Mouse (Mus musculus): Measurements from ENCODE around the gene Dgkz. TPM values are rescaled to one million over a fixed set of nuclear protein-coding genes. Genes with fewer than 3 reads are reported as not detected.
A peak's percentile ranks its signal among the peaks of the same experiment; 100 is the strongest.

Gene Dgkz
- total RNA-seq, 2 experiments from 2014 or later: 553 to 561 TPM

DNA sequence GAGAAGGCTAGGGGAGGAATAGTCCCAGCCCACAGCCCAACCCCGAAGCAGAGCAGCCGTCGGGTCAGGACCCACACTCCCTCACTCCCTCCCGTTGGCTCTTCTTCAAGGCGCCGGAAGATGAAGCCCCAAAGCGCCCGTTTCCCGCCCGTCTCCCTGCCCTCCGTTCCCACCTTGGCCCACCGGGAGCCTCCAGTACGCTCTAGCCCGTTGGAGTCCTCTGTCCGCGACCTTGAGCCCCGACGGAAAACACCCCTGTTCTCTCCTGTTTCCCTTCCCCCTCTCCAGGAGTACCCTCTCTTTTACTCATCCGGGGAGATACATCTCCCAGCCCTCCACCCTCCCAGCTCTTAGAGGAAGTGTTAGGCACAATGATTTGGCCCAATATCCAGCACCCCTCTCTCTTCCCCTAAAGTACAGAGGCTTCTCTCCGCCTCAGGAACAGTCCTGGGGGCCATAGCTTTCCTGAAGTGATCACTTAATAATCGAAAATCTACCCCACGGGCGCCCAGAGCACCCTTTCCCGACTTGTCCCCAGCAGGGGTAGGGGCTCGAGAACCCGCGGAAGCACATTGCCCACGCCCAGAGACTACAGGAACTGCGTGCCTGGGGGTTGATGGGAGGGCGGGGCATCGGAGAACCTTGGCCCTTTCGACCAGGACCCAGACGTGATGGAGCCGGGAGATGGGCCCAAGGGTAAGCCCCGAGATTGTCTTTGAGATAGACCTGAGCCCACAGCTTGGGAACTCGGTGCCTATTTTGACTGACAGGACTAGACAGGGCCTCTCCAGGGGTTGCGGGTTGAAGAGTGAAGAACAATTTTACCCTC lies 52.9 kb downstream of the Dgkz start:
- Histone ChIP-seq H3K4me3 (peak overlapping the region; percentile 80), H3K27ac (peak overlapping the region; percentile 92)
- intact Hi-C loops (cut with DNase I): loop anchor here (5.0 to 10.0 kb wide), 3 partner anchors 208 to 270 kb away; partner anchors contain the start of genes Atg13 and Harbi1
- no peak for TF ChIP-seq CTCF (IDR thresholded peaks at IDR 0.05)
- peak in 1 of 2 experiments; percentile 45 for DNase-seq (ENCODE audit: extremely low spot score in 1 of 2, low spot score in 2 of 2)

DNA sequence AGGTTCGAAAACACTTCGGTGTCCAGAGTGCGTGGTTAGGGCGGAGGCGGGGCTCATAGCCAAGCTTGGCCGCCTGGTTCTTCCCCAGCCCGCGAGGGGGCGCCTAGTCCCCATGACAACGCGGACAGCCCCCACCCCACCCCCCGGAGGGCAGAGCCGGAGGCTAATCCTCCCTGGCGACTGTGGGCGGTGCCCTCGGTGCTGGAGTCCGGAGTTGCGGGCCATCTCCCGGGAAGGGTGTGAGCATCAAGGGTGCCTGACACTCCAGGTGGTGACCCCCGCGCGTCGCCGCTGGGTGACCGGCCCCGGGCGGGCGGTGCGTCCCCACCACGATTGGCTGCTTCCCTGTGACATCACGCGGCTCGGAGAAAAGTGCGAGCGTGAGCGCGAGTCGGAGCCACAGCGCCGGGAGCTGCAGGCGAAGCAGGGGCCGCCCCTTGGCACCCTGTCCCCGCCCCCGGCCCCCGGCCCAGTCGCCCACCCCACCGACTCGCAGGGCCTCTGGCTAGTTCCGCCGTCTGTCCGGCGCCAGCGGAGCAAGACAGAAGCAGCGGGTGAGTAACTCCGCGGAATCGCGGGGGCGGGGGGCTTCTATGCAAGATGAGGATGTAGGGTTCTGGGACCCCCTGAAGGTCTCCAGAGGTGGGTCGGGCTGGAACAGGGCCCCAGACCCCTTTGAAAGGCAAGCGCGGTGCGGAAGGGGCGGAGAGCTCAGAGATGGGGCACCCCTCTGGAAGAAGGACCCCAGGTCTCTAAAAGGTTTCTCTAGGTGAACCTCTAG lies 53.7 kb downstream of the Dgkz start:
- peak; percentile 68 for TF ChIP-seq CTCF (IDR thresholded peaks at IDR 0.05)
- Histone ChIP-seq H3K4me3 (peak overlapping the region; percentile 80), H3K27ac (peak overlapping the region; percentile 92)
- intact Hi-C loops (cut with DNase I): loop anchor here (5.0 to 10.0 kb wide), 3 partner anchors 207 to 270 kb away; partner anchors contain the start of genes Atg13 and Harbi1
- peak; percentile 81 to 86 for DNase-seq (ENCODE audit: extremely low spot score in 1 of 2, low spot score in 2 of 2)

DNA sequence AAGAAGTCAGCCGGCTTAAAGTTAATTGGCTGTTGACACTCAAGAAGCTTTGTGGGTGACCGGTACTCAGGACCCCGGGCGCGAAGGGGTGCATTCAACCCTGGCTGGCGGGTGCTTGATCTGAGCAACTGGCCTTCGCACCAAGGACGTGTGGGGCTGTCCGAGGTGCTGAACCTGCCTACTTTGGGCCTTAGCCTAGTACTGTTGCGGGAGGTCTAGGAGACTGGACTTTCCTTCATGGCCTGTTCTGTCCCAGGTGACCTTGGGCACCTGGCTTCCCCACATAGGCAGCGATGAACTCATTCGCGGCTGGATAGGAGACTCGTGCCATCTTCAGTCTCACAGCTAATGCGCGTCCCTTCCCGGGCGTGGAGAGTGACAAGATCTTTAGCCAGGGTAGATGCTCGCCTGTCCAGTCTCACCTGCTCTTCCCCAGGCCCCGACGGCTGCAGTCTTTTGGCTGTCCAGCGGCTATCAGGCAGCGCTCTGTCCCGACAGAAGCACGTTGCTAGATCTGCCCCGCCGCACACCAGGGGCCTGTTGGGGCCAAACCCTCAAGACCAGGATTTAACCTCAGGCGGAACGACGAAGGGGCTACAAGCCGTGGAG lies 54.4 kb downstream of the Dgkz start:
- Histone ChIP-seq H3K27ac (peak overlapping the region; percentile 92), H3K4me3 (peak overlapping the region; percentile 80)
- no peak for DNase-seq (ENCODE audit: extremely low spot score in 1 of 2, low spot score in 2 of 2)
- intact Hi-C loops (cut with DNase I): loop anchor here (5.0 to 10.0 kb wide), 3 partner anchors 206 to 269 kb away; partner anchors contain the start of genes Atg13 and Harbi1
- no peak for TF ChIP-seq CTCF (IDR thresholded peaks at IDR 0.05)

DNA sequence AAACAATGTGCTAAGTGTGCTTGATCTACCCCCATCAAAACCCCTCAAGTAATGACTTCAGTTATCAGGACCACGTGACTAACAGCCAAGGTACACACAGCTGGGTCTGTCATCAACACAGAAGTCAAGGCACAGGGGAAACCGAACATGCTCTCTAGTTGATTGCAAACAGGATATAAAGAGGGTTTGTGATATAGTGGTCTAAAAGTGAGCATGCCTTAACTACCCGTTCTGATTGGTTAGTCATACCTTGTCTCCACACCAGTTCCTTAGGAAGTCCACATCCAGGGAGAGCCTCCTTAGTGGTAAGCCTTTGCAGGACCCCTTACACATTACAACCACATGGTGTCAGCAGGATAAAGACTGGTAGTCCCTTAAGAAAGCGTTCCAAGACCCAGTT lies 55.5 kb downstream of the Dgkz start:
- TF ChIP-seq CTCF (IDR thresholded peaks at IDR 0.05): no peak
- no peak for DNase-seq (ENCODE audit: extremely low spot score in 1 of 2, low spot score in 2 of 2)
- Histone ChIP-seq H3K4me3 (no peak overlapping the region), H3K27ac (no peak overlapping the region)
- intact Hi-C loops (cut with DNase I): loop anchor here (5.0 to 10.0 kb wide), 3 partner anchors 205 to 268 kb away; partner anchors contain the start of genes Atg13 and Harbi1

DNA sequence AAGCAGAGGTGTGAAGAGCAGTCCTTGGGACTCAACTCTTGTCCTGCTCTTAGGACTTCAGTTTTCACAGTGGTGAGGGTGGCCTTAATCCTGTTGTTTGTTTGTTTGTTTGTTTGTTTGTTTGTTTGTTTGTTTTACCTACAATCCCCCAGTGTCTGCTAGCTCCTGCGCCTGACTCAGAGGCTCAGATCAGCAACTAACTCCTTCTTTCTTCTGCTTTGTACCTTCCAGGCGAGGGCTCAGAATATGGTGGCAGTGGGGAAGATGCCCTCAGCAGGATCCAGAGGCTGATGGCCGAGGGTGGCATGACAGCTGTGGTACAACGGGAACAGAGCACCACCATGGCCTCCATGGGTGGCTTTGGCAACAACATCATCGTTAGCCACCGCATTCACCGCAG lies 58.6 kb downstream of the Dgkz start:
- Histone ChIP-seq H3K4me3 (no peak overlapping the region), H3K27ac (no peak overlapping the region)
- intact Hi-C loops (cut with DNase I): no loop called here
- TF ChIP-seq CTCF (IDR thresholded peaks at IDR 0.05): no peak
- DNase-seq (ENCODE audit: extremely low spot score in 1 of 2, low spot score in 2 of 2): no peak

DNA sequence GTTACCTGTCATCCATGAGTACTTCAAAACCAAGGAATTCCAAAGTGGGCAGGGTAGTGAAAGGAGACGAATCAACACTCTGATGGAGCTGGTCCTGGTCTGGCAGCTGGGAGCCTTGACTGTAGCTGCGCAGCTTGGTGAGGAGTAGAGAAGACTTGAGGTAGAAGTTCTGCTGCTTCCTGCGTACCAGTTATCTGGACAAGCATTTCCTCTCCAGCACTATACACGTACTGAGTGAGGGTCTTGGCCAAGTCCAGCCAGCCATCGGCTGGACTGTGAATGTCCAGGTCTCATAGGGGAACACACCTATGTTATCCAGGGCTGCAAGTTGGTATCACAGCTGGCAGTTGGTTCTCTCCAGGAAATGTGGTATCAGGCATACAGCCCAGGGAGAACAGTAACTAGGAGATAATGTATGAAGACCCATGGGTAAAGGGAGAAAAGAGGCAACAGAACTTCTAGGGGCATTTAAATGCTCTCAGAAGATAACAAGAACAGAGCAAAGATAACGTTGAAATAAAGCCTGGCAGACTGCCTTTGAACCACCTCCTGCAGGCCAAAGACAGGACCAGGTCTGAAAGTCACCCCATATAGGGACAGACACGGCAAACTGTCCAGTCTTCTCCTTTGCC lies 59.2 kb downstream of the Dgkz start:
- DNase-seq (ENCODE audit: extremely low spot score in 1 of 2, low spot score in 2 of 2): no peak
- no peak overlapping the region for H3K27ac ChIP-seq
- TF ChIP-seq CTCF (IDR thresholded peaks at IDR 0.05): no peak
- intact Hi-C loops (cut with DNase I): no loop called here
- no peak overlapping the region for H3K4me3 ChIP-seq

DNA sequence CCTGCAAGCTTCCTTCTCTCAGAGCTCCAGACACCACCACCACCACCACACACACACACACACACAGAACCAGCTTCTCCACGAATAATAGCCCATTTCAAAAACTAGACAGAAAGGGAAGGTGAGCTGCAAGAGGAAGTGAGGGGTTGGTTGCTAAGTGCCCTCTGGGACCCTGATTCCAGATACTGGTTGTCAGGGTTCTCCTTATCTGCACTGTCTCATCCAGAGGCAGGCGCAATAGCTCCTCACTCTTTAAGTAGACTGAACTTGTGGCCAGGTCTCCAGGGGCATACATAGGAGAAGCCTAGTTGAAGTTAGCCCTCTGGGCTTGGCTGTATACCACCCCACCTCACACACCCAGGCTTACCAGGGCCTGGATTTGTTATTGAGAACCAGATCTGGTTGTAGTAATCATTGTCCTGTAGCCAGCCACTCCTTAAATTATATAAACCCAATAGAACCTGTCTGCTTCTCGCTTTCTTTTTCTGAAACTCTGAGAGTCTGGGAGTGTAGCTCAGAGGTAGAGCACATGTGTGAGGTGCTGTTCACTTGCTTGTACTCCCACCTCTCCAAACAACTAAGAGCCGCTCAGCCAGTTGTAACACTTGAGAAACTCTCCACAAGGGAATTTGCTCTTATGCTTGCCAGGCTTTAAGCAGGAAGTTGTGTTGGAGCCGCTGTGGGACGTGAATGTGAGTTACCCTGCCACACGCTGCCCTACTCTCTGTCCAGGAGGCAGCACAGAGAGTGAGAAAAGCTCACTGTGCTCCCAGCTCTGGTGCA lies 62.1 kb downstream of the Dgkz start:
- no peak for DNase-seq (ENCODE audit: extremely low spot score in 1 of 2, low spot score in 2 of 2)
- Histone ChIP-seq H3K4me3 (no peak overlapping the region), H3K27ac (no peak overlapping the region)
- intact Hi-C loops (cut with DNase I): no loop called here
- no peak for TF ChIP-seq CTCF (IDR thresholded peaks at IDR 0.05)

DNA sequence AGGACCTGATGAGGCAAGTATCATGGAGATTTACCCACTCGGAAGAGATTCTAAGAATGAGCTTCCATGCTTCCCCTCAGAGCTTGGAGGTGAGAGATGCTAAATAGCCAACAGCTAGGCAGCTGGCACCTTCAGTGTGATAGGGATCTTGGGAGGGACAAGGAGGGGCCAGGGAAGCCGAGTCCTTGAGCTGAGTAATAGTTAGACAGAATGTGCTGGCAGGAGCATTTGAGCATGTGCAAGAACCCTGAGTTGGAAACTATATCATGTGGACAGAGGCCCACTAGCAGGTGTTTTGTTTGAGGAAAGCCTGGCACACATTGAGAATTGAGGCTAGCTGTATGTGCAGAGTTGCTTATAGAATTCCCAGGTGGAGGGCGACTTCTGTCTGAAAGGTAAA lies 63.0 kb downstream of the Dgkz start:
- Histone ChIP-seq H3K27ac (no peak overlapping the region), H3K4me3 (no peak overlapping the region)
- no peak for DNase-seq (ENCODE audit: extremely low spot score in 1 of 2, low spot score in 2 of 2)
- TF ChIP-seq CTCF (IDR thresholded peaks at IDR 0.05): no peak
- intact Hi-C loops (cut with DNase I): no loop called here

DNA sequence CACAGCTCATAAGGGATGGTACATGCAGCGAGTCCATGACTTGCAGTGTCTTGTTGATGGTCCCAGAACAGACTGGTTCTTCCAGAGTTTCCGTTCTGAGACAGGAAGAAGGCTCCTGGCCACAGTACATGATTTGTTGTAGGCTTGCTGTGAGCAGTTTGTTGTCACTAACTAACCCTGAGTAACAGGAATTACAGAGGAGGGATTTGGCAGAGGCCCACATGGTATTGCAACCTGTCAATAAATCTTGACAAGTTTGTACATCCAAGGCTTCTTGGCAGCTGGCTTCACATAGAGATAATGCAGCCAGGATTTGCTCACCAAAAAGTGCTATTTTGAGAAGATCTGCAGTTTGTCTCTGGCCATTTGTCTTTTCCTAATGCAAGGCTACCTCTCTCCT lies 69.5 kb downstream of the Dgkz start:
- DNase-seq (ENCODE audit: extremely low spot score in 1 of 2, low spot score in 2 of 2): no peak
- Histone ChIP-seq H3K4me3 (no peak overlapping the region), H3K27ac (no peak overlapping the region)
- intact Hi-C loops (cut with DNase I): no loop called here
- no peak for TF ChIP-seq CTCF (IDR thresholded peaks at IDR 0.05)

DNA sequence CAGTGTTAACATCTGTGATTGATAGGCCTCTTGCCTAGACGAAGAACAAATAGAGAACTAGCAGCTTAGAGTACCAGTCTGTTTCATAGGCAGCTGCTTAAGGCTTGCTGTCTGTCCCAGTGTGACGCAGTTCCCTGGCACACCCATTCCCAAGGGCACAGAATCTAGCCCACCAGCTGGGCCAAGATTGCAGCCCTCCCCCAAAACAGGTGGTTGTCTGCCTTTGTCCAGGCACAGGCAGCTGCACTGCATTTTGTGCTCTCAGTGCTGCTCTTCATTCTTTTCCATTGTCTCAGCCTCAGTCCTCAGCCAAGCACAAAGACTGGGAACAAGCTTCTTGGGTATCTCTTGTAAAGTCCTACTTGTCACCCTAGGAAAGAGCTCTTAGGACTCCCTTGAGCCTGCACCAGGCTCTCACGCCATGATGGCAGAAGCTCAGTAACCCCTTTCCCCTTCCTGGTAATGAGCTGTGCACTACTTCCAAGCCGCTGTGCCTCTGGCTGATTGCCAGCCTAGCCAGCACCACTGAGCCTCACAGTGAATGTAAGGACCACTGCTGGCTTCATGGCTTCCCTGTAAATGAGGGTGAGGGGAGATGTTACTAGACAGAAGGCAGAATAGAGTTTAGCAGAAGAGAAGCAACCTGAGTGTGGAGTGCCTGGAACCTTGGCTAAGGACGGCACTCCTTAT lies 70.9 kb downstream of the Dgkz start:
- intact Hi-C loops (cut with DNase I): no loop called here

More for the DNA sequence above, 70.9 kb downstream of the Dgkz start:
- TF ChIP-seq CTCF (IDR thresholded peaks at IDR 0.05): no peak
- H3K4me3 ChIP-seq: no peak overlapping the region
- H3K27ac ChIP-seq: peak overlapping the region; percentile 83
- peak in 1 of 2 experiments; percentile 44 for DNase-seq (ENCODE audit: extremely low spot score in 1 of 2, low spot score in 2 of 2)

All from left cerebral cortex, adult 2 months (tissue).